Mouse (Mus musculus): ENCODE data around the gene Haus3.

- TF ChIP-seq CTCF (IDR thresholded peaks at IDR 0.05; ENCODE audit: low read depth), result no peak
- TF ChIP-seq EP300 (IDR thresholded peaks at IDR 0.05; ENCODE audit: low read depth), result no peak
These were observed 44.3 kb upstream of the Haus3 start for GRCm38 (mm10) chr5:34213659-34214058.
